Mouse (Mus musculus) midbrain, embryonic 14.5 days (tissue): ENCODE results near the gene Atg2a. TPM values are rescaled to one million over a fixed set of nuclear protein-coding genes. Genes with fewer than 3 reads are reported as not detected.

Experiments used
- ATAC-seq: fragments of 200-750 bp; cut with Nextera tagmentation; 2 replicates; pipeline ENCODE4 v1.8.0; 2017; ENCODE audit warnings: moderate number of reproducible peaks, moderate library complexity; ENCODE audit not compliant: low FRiP score, low TSS enrichment
- DNase-seq: peaks from one replicate; pipeline ENCODE4 v3.0.0-alpha.2; 2015
- H3K27ac ChIP-seq: fragments of 300-500 bp; sonication (generic); replicated peaks from 2 replicates; pipeline ENCODE4 v1.5.1; 2014; ENCODE audit warnings: mild to moderate bottlenecking, low read depth, low read length, moderate library complexity
- H3K27me3 ChIP-seq: fragments of 300-500 bp; sonication (generic); 2 replicates; pipeline ENCODE4 v1.6.1; 2014; ENCODE audit warnings: low read length, control low read depth, mixed read lengths; ENCODE audit not compliant: control insufficient read depth, insufficient read depth
- H3K36me3 ChIP-seq: fragments of 300-500 bp; sonication (generic); 2 replicates; pipeline ENCODE4 v1.6.1; 2014; ENCODE audit warnings: low read length, control low read depth; ENCODE audit not compliant: control insufficient read depth, insufficient read depth
- H3K4me1 ChIP-seq: fragments of 300-500 bp; sonication (generic); 2 replicates; pipeline ENCODE4 v1.6.1; 2014; ENCODE audit warnings: mild to moderate bottlenecking, antibody characterized with exemption, low read length, control low read depth; ENCODE audit not compliant: control insufficient read depth, insufficient read depth
- H3K4me2 ChIP-seq: fragments of 300-500 bp; sonication (generic); 2 replicates; pipeline ENCODE4 v1.6.1; 2014; ENCODE audit warnings: mild to moderate bottlenecking, low read length, moderate library complexity
- H3K4me3 ChIP-seq: fragments of 300-500 bp; sonication (generic); replicated peaks from 2 replicates; pipeline ENCODE4 v1.5.1; 2014; ENCODE audit warnings: low read depth, low read length
- H3K9ac ChIP-seq: fragments of 300-500 bp; sonication (generic); replicated peaks from 2 replicates; pipeline ENCODE4 v1.6.1; 2014; ENCODE audit warnings: mild to moderate bottlenecking, low read length, moderate library complexity
- H3K9me3 ChIP-seq: fragments of 300-500 bp; sonication (generic); 2 replicates; pipeline ENCODE4 v1.6.1; 2016; ENCODE audit warnings: low read length, control low read depth, mixed read lengths; ENCODE audit not compliant: control insufficient read depth
- WGBS: fragments of 180-500 bp; shearing (Covaris S2); extraction: QIAGEN DNeasy Blood & Tissue Kit; methylation state at CpG from one replicate; pipeline ENCODE4 v1.1.7; 2014; 5-methylcytosine and 5-hydroxymethylcytosine counted together
- polyA plus RNA-seq: library from polyadenylated mRNA; unstranded; fragments of >200 nt; fragmentation: Nextera tagmentation; extraction: Ambion mirVana; gene quantifications from 2 replicates; pipeline ENCODE4 v1.2.1, GENCODE M21; 2014

Atg2a gene
- polyA plus RNA-seq, 1 experiment from 2014 or later: 15.4 TPM

DNA sequence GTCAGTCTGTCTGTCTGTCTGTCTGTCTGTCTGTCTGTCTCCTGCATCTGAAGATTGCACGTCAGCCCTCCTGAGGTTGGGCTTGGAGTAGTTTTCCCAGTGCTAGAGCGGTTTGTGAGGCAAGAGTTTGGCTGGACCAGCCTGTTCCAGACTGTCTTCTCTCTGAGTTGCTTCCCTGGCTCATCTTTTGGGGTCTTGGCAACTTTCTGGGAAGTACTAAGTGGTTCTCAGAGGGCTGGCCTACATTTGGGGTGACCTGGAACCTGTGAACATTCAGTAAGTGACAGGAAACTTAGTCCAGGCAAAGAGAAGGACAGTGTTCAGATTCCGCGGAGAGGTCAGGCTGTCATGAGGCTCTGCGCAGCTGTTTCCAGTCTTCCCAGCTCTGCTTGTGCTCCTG is 50.8 kb downstream of the Atg2a start:
- H3K4me1 ChIP-seq: no peaks in the 10 kb centered on the region
- no peak for ATAC-seq
- H3K27me3 ChIP-seq: no peaks in the 10 kb centered on the region
- H3K9me3 ChIP-seq: no peaks in the 10 kb centered on the region
- no peak overlapping the region for H3K27ac ChIP-seq
- no peak overlapping the region for H3K9ac ChIP-seq
- WGBS: 90% methylated on average over 5 of the region's 5 CpGs
- no peak overlapping the region for H3K4me2 ChIP-seq
- DNase-seq: no peak
- no peak overlapping the region for H3K4me3 ChIP-seq
- H3K36me3 ChIP-seq: peaks cover 69% of the 10 kb centered on the region

DNA sequence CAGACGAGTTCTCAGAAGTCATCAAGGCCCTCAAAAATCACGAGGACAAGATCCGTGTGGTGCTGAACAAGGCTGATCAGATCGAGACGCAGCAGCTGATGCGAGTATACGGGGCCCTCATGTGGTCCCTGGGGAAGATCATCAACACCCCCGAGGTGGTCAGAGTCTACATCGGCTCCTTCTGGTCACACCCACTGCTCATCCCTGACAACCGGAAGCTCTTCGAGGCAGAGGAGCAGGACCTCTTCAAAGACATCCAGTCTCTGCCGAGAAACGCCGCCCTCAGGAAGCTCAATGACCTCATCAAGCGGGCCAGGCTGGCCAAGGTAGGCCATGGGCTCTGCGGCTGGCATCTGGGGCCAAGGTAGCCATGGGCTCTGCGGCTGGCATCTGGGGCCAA is 52.8 kb downstream of the Atg2a start:
- Histone ChIP-seq H3K27ac (no peak overlapping the region), H3K36me3 (peaks cover 84% of the 10 kb centered on the region), H3K9me3 (no peaks in the 10 kb centered on the region), H3K4me3 (no peak overlapping the region), H3K27me3 (no peaks in the 10 kb centered on the region), H3K4me1 (no peaks in the 10 kb centered on the region), H3K9ac (no peak overlapping the region), H3K4me2 (no peak overlapping the region)
- 93% methylated on average over 17 of the region's 17 CpGs for WGBS
- DNase-seq (no peak), ATAC-seq (no peak)

GRCm38 (mm10) chr19:6296551-6297210 is 55.2 kb downstream of the Atg2a start:
- DNase-seq: no peak
- Histone ChIP-seq H3K27ac (no peak overlapping the region), H3K4me2 (no peak overlapping the region), H3K9ac (no peak overlapping the region), H3K4me1 (no peaks in the 10 kb centered on the region), H3K9me3 (no peaks in the 10 kb centered on the region), H3K27me3 (no peaks in the 10 kb centered on the region), H3K4me3 (no peak overlapping the region), H3K36me3 (peaks cover 83% of the 10 kb centered on the region)
- ATAC-seq: no peak
- WGBS: 89% methylated on average over 5 of the region's 5 CpGs

DNA sequence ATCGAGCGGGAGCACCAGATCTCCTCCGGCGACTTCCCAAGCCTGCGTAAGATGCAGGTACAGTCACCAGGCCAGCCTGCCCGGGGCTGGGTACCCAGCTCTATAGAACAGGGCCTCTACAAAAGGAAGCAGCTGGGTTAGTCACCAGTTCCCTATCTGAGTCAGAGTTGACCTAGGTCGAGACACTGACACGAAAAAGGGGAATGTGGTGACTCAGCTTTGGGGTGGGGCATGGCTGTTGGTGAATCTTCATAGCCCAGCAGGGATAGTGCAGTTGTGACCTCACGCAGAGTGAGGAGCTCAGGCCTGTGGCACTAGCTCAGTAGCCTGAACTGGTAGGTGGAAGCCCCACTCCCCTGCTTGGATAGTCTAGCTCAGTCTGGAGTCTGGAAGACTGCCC is 56.2 kb downstream of the Atg2a start:
- H3K36me3 ChIP-seq: peaks cover 76% of the 10 kb centered on the region
- no peak for ATAC-seq

GRCm38 (mm10) chr19:6299003-6299402 is 57.5 kb downstream of the Atg2a start:
- WGBS: 83% methylated on average over 4 of the region's 4 CpGs
- H3K9ac ChIP-seq: no peak overlapping the region
- H3K9me3 ChIP-seq: no peaks in the 10 kb centered on the region
- H3K27ac ChIP-seq: no peak overlapping the region
- ATAC-seq: no peak
- H3K36me3 ChIP-seq: peaks cover 66% of the 10 kb centered on the region
- H3K27me3 ChIP-seq: no peaks in the 10 kb centered on the region
- H3K4me2 ChIP-seq: no peak overlapping the region
- no peak overlapping the region for H3K4me3 ChIP-seq
- H3K4me1 ChIP-seq: no peaks in the 10 kb centered on the region
- no peak for DNase-seq

More for the DNA sequence above, 56.2 kb downstream of the Atg2a start:
- Histone ChIP-seq H3K4me1 (no peaks in the 10 kb centered on the region), H3K27me3 (no peaks in the 10 kb centered on the region), H3K27ac (no peak overlapping the region), H3K9ac (no peak overlapping the region), H3K4me3 (no peak overlapping the region), H3K4me2 (no peak overlapping the region), H3K9me3 (no peaks in the 10 kb centered on the region)
- no peak for DNase-seq
- 93% methylated on average over 9 of the region's 9 CpGs for WGBS

DNA sequence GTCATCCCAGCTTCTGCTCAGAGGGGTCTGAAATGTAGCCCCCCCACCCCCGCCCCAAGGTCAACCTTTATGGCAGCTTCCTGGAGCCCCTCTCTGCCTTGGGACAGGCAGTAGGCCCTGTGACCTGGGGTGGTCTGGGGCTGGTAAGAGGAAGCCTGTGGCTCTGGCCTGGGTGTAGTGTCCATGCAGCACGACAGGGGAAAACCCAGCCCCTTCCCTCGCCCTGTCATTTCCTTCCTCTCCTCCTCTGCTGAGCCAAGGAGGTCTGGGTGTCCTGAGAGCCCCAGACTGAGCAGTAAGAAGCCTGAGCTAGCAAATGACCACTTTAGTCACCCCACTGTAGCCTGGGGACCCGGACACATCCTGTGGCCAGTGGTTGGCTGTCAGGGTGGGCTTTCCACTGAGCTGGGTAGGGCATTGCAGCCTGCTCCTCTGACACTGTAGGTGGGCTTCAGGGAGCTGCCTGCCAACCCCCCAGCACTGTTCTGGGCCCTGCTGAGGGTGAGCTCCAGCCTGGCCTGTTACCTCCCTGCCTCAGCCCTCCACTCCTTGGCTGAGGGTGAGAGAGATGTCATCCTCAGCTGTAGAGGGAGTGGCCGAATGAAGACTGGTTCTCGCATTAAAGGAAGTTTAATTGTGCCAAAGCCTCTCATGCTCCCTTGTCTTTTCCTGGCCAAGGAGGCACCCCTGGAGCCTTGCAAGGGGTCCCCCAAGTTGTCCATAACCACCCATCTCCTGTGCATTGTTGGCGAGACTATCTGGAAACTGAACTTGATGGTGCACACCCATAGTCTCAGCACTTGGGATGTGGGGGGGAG is 58.2 kb downstream of the Atg2a start:
- Histone ChIP-seq H3K4me3 (no peak overlapping the region), H3K9ac (no peak overlapping the region), H3K9me3 (no peaks in the 10 kb centered on the region), H3K4me1 (no peaks in the 10 kb centered on the region), H3K27me3 (no peaks in the 10 kb centered on the region), H3K27ac (no peak overlapping the region), H3K36me3 (peaks cover 60% of the 10 kb centered on the region), H3K4me2 (no peak overlapping the region)
- WGBS: 84% methylated on average over 7 of the region's 7 CpGs
- ATAC-seq: no peak
- no peak for DNase-seq

DNA sequence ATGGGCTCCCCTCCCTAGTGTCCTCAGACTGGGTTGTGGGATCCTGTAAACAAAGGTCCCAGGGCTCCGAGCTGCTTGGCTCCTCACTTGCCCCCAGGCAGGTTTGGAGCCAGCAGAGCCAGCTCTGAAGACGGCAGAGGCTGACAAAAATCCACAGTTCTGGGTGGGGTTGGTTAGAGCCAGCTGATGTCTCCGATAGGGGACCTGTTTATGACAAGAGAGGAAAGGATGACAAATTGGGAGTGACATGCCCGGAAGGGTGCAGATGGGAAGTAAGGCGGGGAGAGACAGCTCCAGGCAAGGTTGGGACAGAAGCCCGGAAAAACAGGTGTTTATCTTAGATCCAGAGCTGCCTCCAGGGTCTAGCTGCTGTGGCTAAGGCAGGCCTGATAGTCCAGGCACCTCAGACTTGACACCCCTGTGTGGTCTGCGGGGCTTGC is 59.0 kb downstream of the Atg2a start:
- Histone ChIP-seq H3K4me2 (no peak overlapping the region), H3K27me3 (no peaks in the 10 kb centered on the region), H3K4me1 (no peaks in the 10 kb centered on the region), H3K27ac (no peak overlapping the region), H3K36me3 (peaks cover 52% of the 10 kb centered on the region), H3K9ac (no peak overlapping the region), H3K4me3 (no peak overlapping the region), H3K9me3 (no peaks in the 10 kb centered on the region)
- 64% methylated on average over 7 of the region's 7 CpGs for WGBS
- DNase-seq: no peak
- ATAC-seq: no peak

DNA sequence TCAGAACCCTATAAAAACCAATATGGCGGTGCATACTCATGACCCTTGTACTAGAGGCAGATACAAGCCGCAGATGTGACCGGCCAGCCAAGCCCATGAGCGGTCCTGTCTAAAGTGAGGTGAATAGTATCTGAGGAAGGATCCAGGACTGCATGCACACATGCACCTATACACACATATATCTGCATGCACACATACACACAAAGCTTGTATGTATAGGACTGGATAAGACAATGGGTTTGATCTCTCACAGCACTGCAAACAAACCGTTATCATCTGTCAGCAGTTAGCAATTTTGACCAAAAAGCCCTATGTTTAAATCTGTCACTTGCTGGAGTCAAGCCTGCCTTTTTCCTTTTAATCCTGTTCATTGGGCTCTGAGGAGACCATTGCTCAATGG is 60.6 kb downstream of the Atg2a start:
- WGBS: 90% methylated on average over 5 of the region's 5 CpGs
- DNase-seq (no peak), ATAC-seq (no peak)
- no peaks in the 10 kb centered on the region for H3K9me3 ChIP-seq
- no peaks in the 10 kb centered on the region for H3K27me3 ChIP-seq
- no peak overlapping the region for H3K4me3 ChIP-seq
- H3K4me1 ChIP-seq: no peaks in the 10 kb centered on the region
- no peak overlapping the region for H3K4me2 ChIP-seq
- no peak overlapping the region for H3K27ac ChIP-seq
- peaks cover 35% of the 10 kb centered on the region for H3K36me3 ChIP-seq
- no peak overlapping the region for H3K9ac ChIP-seq

DNA sequence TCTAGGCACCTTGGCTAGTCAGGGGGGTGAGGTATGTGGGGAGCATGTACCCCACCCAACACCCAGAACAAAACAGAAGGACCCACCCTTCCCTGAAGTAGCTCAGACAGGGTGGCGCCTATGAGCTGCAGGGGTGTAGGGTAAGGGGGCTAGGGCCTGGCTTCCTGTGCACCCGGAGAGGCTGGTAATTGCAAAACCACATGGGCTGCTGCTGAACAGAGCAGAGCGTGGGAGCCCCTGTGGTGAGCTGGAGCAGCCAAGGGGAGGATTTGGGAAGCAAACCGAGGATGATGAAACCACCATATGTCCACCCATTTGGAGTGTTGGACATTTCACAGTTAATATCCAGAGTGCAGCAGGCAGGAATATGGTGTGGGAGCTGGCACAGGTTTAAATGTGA is 61.1 kb downstream of the Atg2a start:
- Histone ChIP-seq H3K4me3 (no peak overlapping the region), H3K4me2 (no peak overlapping the region), H3K36me3 (peaks cover 31% of the 10 kb centered on the region), H3K9me3 (no peaks in the 10 kb centered on the region), H3K27me3 (no peaks in the 10 kb centered on the region), H3K4me1 (no peaks in the 10 kb centered on the region), H3K9ac (no peak overlapping the region), H3K27ac (no peak overlapping the region)
- no peak for DNase-seq
- ATAC-seq: no peak
- WGBS: 53% methylated on average over 4 of the region's 4 CpGs
